Mouse (Mus musculus) liver, adult 2 months (tissue): ENCODE data around the gene Ip6k2.

ENCODE experiments used
- CTCF ChIP-seq: fragments of 200-500 bp; IDR thresholded peaks from 2 replicates; pipeline ENCODE4 v1.5.1; 2011; ENCODE audit warnings: low read depth, low read length, control low read depth
- POLR2A ChIP-seq: fragments of 200-500 bp; IDR thresholded peaks from 2 replicates; pipeline ENCODE4 v1.6.1; 2011; ENCODE audit warnings: low read length, control low read depth; ENCODE audit not compliant: insufficient read depth; ENCODE audit errors: extremely low read depth

GRCm38 (mm10) chr9:108787080-108787479, 3.5 kb downstream of the Ip6k2 start:
- TF ChIP-seq CTCF (no peak), POLR2A (no peak)
